Mouse (Mus musculus) heart, adult 11 months (tissue): Measurements from ENCODE around the gene Olfr43.

Experiments
- DNase-seq: peaks from one replicate; pipeline ENCODE4 v3.0.0; 2022

The Olfr43 gene

GRCm38 (mm10) chr11:74211279-74211678 lies at the start of gene Olfr43:
Gene Olfr43, minus strand, starts transcription at chr11:74211379.
- DNase-seq: no peak

GRCm38 (mm10) chr11:74259508-74259907 lies 48.3 kb upstream of the Olfr43 start, which contains the start of gene Olfr406:
Gene Olfr406, plus strand, starts transcription at chr11:74259808.
- DNase-seq: no peak

GRCm38 (mm10) chr11:74241201-74241600 lies 30.0 kb upstream of the Olfr43 start:
- DNase-seq: no peak

- no peak for DNase-seq
Measured at GRCm38 (mm10) chr11:74185949-74186348, 25.2 kb downstream of the Olfr43 start, which contains the start of gene Olfr403. Gene Olfr403, plus strand, starts transcription at chr11:74186249.

GRCm38 (mm10) chr11:74183745-74184144 lies 27.4 kb downstream of the Olfr43 start:
- no peak for DNase-seq

GRCm38 (mm10) chr11:74183168-74183567 lies 28.0 kb downstream of the Olfr43 start:
- DNase-seq: no peak

GRCm38 (mm10) chr11:74168771-74169170 lies 42.4 kb downstream of the Olfr43 start:
- no peak for DNase-seq
